Mouse (Mus musculus) testis, adult 2 months (tissue): ENCODE results near the gene 4933428G20Rik. TPM values are rescaled to one million over a fixed set of nuclear protein-coding genes. Genes with fewer than 3 reads are reported as not detected.

Experiments
- H3K27ac ChIP-seq: fragments of 200-500 bp; 2 replicates; pipeline ENCODE4 v1.5.1; 2012; ENCODE audit warnings: low read depth, low read length; ENCODE audit not compliant: control insufficient read depth, insufficient read depth
- H3K27me3 ChIP-seq: fragments of 200-500 bp; 2 replicates; pipeline ENCODE4 v1.6.1; 2012; ENCODE audit warnings: mild to moderate bottlenecking, low read length, moderate library complexity; ENCODE audit not compliant: control insufficient read depth, insufficient read depth
- H3K36me3 ChIP-seq: fragments of 200-500 bp; 2 replicates; pipeline ENCODE4 v1.6.1; 2012; ENCODE audit warnings: mild to moderate bottlenecking, low read length; ENCODE audit not compliant: control insufficient read depth, insufficient read depth
- H3K4me1 ChIP-seq: fragments of 200-500 bp; 2 replicates; pipeline ENCODE4 v1.6.1; 2012; ENCODE audit warnings: low read length; ENCODE audit not compliant: control insufficient read depth, insufficient read depth
- H3K4me3 ChIP-seq: fragments of 200-500 bp; 2 replicates; pipeline ENCODE4 v1.5.1; 2012; ENCODE audit warnings: low read depth, mild to moderate bottlenecking, low read length, moderate library complexity, mixed read lengths; ENCODE audit not compliant: control insufficient read depth
- CTCF ChIP-seq: fragments of 200-500 bp; IDR thresholded peaks from 2 replicates; pipeline ENCODE4 v1.5.1; 2012; ENCODE audit warnings: low read depth, mild to moderate bottlenecking, inconsistent platforms, low read length, moderate library complexity; ENCODE audit not compliant: control insufficient read depth, insufficient read depth, insufficient replicate concordance
- POLR2A ChIP-seq: fragments of 200-500 bp; IDR thresholded peaks from 2 replicates; pipeline ENCODE4 v1.6.1; 2012; ENCODE audit warnings: low read depth, mild to moderate bottlenecking, inconsistent platforms, low read length, moderate library complexity; ENCODE audit not compliant: control insufficient read depth
- polyA plus RNA-seq: library from polyadenylated mRNA; depleted of rRNA; stranded (reverse); fragments of >200 nt; gene quantifications from 2 replicates; pipeline ENCODE4 v1.2.3, GENCODE M21; 2012

Gene 4933428G20Rik
- polyA plus RNA-seq, 1 experiment, result 28.7 TPM

DNA sequence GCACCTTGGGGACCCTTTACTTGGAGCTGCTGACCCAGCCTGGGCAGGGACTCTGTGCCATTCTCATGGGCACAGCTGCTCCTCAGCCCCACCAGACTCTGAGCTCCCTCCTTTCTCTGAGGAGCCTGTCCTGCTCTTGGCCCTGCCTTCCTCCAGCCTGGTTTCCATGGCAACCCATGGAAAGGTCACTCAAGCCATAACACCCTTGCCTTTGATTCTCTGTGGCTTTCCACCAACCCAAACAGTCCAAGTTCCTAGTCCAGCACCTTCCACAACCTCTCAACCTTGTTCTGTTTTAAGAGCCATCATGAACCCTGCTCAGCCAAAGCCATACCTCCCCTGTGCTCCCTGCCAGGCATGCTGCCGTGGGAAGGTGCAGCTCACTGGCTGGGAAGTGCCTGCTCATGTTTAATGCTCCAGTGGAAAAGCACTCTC, 23.7 kb upstream of the 4933428G20Rik start:
- H3K4me1 ChIP-seq, result peaks cover 3% of the 10 kb centered on the region
- H3K36me3 ChIP-seq, result no peaks in the 10 kb centered on the region
- TF ChIP-seq POLR2A (no peak), CTCF (no peak)
- H3K27ac ChIP-seq, result peak overlapping the region; percentile 28; the same call in 1 of the 2 replicates
- no peaks in the 10 kb centered on the region for H3K27me3 ChIP-seq
- no peak overlapping the region for H3K4me3 ChIP-seq

DNA sequence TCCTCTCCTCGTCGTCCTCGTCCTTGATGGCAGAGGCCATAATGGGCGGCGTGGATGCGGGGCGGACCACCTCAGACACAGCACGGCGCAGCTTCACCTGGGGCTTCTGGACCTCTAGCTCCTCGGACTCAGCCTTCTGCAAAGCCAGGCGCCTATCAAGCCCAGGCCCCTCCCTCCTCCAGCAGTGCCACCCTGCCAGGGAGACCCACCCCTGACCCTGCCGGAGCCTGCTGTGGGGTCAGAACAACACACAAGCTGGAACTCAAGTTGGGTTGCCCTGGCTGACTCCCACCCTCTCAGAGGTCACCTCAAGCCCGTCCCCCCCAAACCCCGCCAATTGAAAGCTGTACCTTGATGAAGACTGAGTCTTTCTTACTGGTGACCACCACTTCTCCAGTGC, 23.0 kb upstream of the 4933428G20Rik start:
- Histone ChIP-seq H3K27me3 (no peaks in the 10 kb centered on the region), H3K4me3 (no peak overlapping the region), H3K36me3 (no peaks in the 10 kb centered on the region)

DNA sequence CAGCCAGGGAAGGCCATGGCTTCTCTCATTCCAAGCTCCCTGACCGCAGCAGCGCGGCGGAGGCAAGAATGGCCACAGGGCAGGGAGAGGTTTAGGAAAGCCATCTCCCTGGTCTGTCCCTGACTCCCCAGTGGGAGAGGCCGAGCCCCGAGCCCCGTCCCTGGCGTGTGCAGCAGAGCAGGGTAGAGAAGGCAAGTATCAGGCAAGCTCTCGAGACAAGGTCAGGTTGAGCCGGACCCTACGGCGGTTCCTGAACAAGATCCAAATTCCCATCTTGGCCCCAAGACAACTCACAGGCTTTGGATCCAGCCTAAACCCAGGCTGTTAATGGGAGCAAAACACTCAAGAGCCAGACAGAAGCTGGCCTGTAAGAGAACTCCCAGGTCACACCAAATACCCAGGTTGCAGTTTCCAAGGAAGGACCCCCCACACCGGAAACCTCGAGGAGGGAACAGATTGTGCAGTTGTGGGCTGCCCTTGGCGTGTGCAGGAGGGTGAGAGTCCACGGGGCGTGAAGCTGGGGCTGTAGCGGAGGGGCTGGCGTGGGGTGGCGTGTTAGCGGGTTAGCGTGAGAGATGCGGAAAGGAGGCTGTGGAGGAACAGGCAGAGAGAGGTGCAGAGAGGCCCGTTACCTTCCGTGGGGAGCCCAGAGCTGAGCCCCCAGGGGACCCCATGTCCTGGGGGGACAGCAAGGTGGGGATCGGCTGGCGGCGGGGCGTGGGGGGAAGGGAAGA, 21.8 kb upstream of the 4933428G20Rik start:
- Histone ChIP-seq H3K36me3 (no peaks in the 10 kb centered on the region), H3K27ac (no peak overlapping the region), H3K4me3 (no peak overlapping the region), H3K4me1 (peaks cover 3% of the 10 kb centered on the region), H3K27me3 (no peaks in the 10 kb centered on the region)
- no peak for TF ChIP-seq POLR2A
- no peak for TF ChIP-seq CTCF

More for the DNA sequence above, 23.0 kb upstream of the 4933428G20Rik start:
- H3K4me1 ChIP-seq, result peaks cover 3% of the 10 kb centered on the region
- TF ChIP-seq CTCF, result no peak
- TF ChIP-seq POLR2A, result no peak
- no peak overlapping the region for H3K27ac ChIP-seq

DNA sequence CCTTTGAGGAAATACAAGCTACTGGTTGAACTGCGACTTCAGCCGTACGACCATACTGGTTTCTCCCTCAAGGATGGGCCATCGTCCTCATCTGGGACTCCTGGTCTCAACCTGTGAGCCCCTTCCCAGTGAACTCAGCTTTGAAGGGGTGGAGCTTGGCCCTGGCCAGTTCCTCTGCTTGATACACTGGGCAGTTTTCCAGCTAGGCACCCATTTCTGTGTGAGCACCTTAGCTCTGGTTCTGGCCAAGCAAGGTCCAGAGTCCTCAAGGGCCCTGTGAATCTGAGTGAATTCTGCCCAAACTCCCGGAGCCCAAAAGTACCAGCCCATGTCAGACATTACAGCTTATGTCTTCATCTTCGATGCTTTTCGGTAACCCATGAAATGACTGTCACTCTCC, 20.4 kb upstream of the 4933428G20Rik start:
- Histone ChIP-seq H3K27me3 (no peaks in the 10 kb centered on the region), H3K4me3 (no peak overlapping the region), H3K27ac (no peak overlapping the region), H3K4me1 (peaks cover 3% of the 10 kb centered on the region), H3K36me3 (no peaks in the 10 kb centered on the region)
- no peak for TF ChIP-seq CTCF
- TF ChIP-seq POLR2A, result no peak

DNA sequence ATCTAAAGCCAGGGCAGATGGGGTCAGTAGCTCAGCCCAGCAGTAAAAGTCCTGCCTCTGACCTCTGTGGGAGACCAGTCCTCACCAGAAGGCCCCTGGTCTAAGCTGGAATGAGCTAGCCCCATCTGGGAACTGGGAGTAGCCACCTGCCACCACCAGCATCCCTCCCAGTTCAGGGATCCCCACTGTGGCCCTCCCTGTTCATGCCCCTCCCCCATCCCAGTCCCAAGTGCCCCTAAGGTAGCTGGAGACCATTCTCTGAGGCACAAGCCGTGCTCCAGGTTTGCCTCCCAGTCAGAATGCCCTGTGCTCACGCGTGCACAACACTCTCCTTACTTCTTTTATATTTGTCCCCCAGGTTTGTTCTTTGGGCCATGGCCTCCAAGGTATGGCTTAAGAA, 12.9 kb upstream of the 4933428G20Rik start:
- no peak overlapping the region for H3K4me3 ChIP-seq
- H3K27me3 ChIP-seq, result no peaks in the 10 kb centered on the region
- H3K4me1 ChIP-seq, result peaks cover 16% of the 10 kb centered on the region
- no peaks in the 10 kb centered on the region for H3K36me3 ChIP-seq
- no peak overlapping the region for H3K27ac ChIP-seq
- no peak for TF ChIP-seq POLR2A

DNA sequence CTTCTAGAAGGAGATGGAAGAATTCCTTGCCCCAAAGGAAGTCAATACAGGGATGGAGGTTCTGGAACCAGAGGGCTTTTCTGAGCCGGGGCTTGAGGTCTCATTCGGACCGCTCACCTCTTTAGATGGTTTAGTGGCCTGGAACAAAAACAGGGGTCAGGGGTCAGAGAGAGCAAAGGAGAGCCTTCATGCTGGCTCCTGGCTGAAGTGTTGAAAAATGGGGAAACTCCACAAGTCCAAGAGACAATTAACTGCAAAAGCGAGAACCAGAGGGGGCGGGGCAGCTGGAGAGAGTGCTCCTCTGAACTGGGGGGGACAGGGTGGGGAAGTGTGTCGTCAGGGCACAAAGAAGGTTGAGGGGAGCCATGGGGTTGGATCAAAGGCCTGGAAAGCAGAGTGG, 12.4 kb upstream of the 4933428G20Rik start:
- H3K27ac ChIP-seq, result no peak overlapping the region

DNA sequence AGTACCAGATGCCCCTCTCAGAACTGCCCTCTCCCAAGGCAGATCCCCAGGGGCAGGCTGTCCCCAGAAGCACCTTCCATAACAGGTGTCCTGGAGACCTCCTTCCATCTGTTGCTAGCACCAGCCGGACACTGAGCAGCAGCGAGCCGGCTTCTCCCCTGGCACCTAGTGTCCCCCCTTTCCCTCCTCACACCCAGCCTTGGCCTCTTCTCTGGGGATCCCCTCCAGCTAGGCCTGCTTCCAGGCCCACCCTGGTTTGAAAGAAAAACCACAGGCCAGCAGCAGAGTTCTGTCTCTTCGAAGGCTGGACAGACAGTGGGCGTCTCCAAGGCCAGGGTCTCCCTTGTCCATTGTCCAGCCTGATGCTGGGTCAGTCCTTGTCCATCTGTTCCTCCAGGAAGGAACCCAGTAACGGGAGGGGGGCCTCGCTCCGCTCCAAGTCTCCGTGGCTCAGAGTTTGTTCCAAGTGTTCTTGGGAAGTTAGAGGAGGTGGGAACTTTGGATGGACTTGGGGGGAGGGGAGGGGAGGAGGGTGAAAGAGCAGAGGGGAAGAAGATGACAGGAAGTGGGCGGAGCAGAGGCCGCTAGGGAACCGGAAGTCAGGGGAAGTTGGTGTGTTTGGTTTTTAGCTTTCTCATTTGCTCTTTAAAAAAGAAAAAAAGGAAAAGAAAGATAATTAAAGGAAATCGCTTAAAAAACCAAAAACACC, 11.7 kb upstream of the 4933428G20Rik start:
- Histone ChIP-seq H3K36me3 (no peaks in the 10 kb centered on the region), H3K27me3 (no peaks in the 10 kb centered on the region), H3K4me3 (peak overlapping the region; percentile 73), H3K4me1 (peaks cover 16% of the 10 kb centered on the region), H3K27ac (peak overlapping the region; percentile 51)
- TF ChIP-seq CTCF (no peak), POLR2A (no peak)

More for the DNA sequence above, 12.4 kb upstream of the 4933428G20Rik start:
- H3K36me3 ChIP-seq, result no peaks in the 10 kb centered on the region
- H3K27me3 ChIP-seq, result no peaks in the 10 kb centered on the region
- TF ChIP-seq POLR2A, result no peak
- no peak for TF ChIP-seq CTCF
- H3K4me1 ChIP-seq, result peaks cover 16% of the 10 kb centered on the region
- H3K4me3 ChIP-seq, result peak overlapping the region; percentile 73
